Mouse (Mus musculus) neural tube, embryonic 12.5 days (tissue): ENCODE data around the gene Myo3b. TPM values are rescaled to one million over a fixed set of nuclear protein-coding genes. Genes with fewer than 3 reads are reported as not detected.
"Not testable (repeated sequence)": the region's sequence is repeated elsewhere in the genome, so short reads cannot be mapped to it uniquely, and the experiment has no call there.

Experiments
- ATAC-seq: fragments of 200-750 bp; cut with Nextera tagmentation; 2 replicates; pipeline ENCODE4 v1.8.0; 2017; ENCODE audit warnings: low read depth, mild to moderate bottlenecking, moderate TSS enrichment, moderate library complexity; ENCODE audit not compliant: low FRiP score
- H3K27ac ChIP-seq: fragments of 300-500 bp; sonication (generic); 2 replicates; pipeline ENCODE4 v1.5.1; 2016
- H3K27me3 ChIP-seq: fragments of 300-500 bp; sonication (generic); replicated peaks from 2 replicates; pipeline ENCODE4 v1.6.1; 2016; ENCODE audit warnings: mild to moderate bottlenecking
- H3K36me3 ChIP-seq: fragments of 300-500 bp; sonication (generic); 2 replicates; pipeline ENCODE4 v1.6.1; 2016; ENCODE audit warnings: mild to moderate bottlenecking
- H3K4me1 ChIP-seq: fragments of 300-500 bp; sonication (generic); 2 replicates; pipeline ENCODE4 v1.6.1; 2016
- H3K4me2 ChIP-seq: fragments of 300-500 bp; sonication (generic); replicated peaks from 2 replicates; pipeline ENCODE4 v1.6.1; 2016; ENCODE audit warnings: mild to moderate bottlenecking
- H3K4me3 ChIP-seq: fragments of 300-500 bp; sonication (generic); 2 replicates; pipeline ENCODE4 v1.5.1; 2016
- H3K9ac ChIP-seq: fragments of 300-500 bp; sonication (generic); 2 replicates; pipeline ENCODE4 v1.6.1; 2016; ENCODE audit warnings: mild to moderate bottlenecking
- H3K9me3 ChIP-seq: fragments of 300-500 bp; sonication (generic); 2 replicates; pipeline ENCODE4 v1.6.1; 2016; ENCODE audit warnings: mild to moderate bottlenecking
- WGBS: fragments of 180-500 bp; shearing (Covaris S2); methylation state at CpG from one replicate; pipeline ENCODE4 v1.1.7; 2016; 5-methylcytosine and 5-hydroxymethylcytosine counted together
- polyA plus RNA-seq: library from polyadenylated mRNA; unstranded; fragments of >200 nt; fragmentation: Nextera tagmentation; extraction: Ambion mirVana; gene quantifications from 2 replicates; pipeline ENCODE4 v1.2.1, GENCODE M21; 2016

Myo3b gene
- polyA plus RNA-seq, 1 experiment from 2014 or later: 0.04 TPM

DNA sequence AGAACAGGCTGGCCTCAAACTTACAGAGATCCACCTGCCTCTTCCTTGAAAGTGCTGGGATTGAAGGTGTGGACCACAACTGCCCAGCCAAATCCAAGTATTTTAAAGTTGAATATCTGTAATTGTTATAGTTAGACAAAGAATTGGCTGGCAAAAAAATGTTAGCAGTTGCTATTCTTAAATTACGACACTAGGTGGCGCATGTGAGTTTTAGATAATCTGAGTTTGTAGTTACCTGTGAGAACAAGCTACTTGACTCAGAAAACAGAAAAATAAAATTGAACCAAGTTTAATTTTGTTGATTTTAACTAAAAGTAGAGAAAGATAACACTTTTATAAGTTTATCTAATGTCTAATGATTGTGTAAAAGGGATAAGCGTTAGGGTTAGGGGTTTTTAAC is 187.8 kb downstream of the Myo3b start:
- Histone ChIP-seq H3K4me3 (no peak overlapping the region), H3K27me3 (no peaks in the 10 kb centered on the region), H3K36me3 (no peaks in the 10 kb centered on the region), H3K27ac (no peak overlapping the region), H3K9me3 (no peaks in the 10 kb centered on the region), H3K4me1 (no peaks in the 10 kb centered on the region), H3K9ac (no peak overlapping the region), H3K4me2 (no peak overlapping the region)
- 15% methylated on average over 3 of the region's 3 CpGs for WGBS
- no peak for ATAC-seq

DNA sequence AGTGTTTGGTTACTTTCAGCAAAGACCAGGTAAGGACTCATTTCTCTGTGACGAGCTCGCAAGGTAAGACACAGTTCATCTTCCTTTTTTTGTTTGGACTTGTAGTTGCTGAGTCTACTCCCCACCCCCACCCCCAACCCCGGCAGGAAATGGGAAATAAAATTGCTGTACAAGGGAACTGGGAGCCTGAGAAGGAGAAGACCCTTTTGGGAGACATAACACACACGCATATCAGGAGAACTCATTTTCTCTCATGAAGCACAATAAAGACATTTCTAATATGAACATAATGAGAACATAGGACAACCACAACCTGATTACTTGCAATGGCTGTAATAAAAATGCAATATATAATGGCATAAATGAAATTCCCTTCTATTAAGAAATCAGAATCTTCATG is 195.5 kb downstream of the Myo3b start:
- H3K4me1 ChIP-seq, H3K4me3 ChIP-seq, H3K27ac ChIP-seq, H3K9ac ChIP-seq, H3K4me2 ChIP-seq, H3K9me3 ChIP-seq, H3K36me3 ChIP-seq, ATAC-seq, H3K27me3 ChIP-seq: not testable (repeated sequence)
- 78% methylated on average over 4 of the region's 4 CpGs for WGBS

DNA sequence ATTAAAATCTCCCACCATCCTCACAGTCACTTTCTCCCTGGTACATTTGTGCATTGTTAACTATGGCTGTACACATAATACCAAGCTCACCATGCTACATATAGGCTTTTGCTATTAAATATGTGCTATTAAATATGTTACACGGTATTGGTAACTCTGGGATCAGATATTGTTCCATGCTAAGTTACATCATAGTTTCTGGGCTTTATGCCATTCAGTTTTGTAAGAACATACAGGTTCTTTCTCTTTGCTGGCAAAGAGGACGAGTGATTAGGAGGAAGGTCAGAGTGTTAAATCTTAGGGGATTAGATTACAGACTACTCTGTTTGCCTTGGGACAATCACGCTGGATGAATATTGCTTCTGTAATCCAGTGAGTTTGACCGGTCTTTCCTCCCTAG is 207.1 kb downstream of the Myo3b start:
- no peaks in the 10 kb centered on the region for H3K27me3 ChIP-seq
- 84% methylated on average over 4 of the region's 4 CpGs for WGBS
- no peak overlapping the region for H3K4me2 ChIP-seq
- H3K9ac ChIP-seq: no peak overlapping the region
- no peak overlapping the region for H3K27ac ChIP-seq
- no peaks in the 10 kb centered on the region for H3K9me3 ChIP-seq
- H3K4me3 ChIP-seq: no peak overlapping the region
- no peaks in the 10 kb centered on the region for H3K36me3 ChIP-seq
- no peaks in the 10 kb centered on the region for H3K4me1 ChIP-seq
- ATAC-seq: no peak

- no peak for ATAC-seq
- no peak overlapping the region for H3K27ac ChIP-seq
- 92% methylated on average over 7 of the region's 7 CpGs for WGBS
These were observed 209.7 kb downstream of the Myo3b start for GRCm38 (mm10) chr2:70248616-70249015.

GRCm38 (mm10) chr2:70249872-70250271 is 210.9 kb downstream of the Myo3b start:
- no peaks in the 10 kb centered on the region for H3K27me3 ChIP-seq
- H3K9ac ChIP-seq: no peak overlapping the region
- WGBS: 72% methylated on average over 4 of the region's 4 CpGs
- ATAC-seq: no peak
- H3K4me3 ChIP-seq: no peak overlapping the region
- no peak overlapping the region for H3K27ac ChIP-seq
- H3K9me3 ChIP-seq: no peaks in the 10 kb centered on the region
- H3K4me1 ChIP-seq: no peaks in the 10 kb centered on the region
- no peak overlapping the region for H3K4me2 ChIP-seq
- H3K36me3 ChIP-seq: no peaks in the 10 kb centered on the region

More at GRCm38 (mm10) chr2:70248616-70249015, 209.7 kb downstream of the Myo3b start:
- H3K9ac ChIP-seq: no peak overlapping the region
- no peaks in the 10 kb centered on the region for H3K36me3 ChIP-seq
- H3K4me3 ChIP-seq: no peak overlapping the region
- no peak overlapping the region for H3K4me2 ChIP-seq
- no peaks in the 10 kb centered on the region for H3K9me3 ChIP-seq
- no peaks in the 10 kb centered on the region for H3K27me3 ChIP-seq
- no peaks in the 10 kb centered on the region for H3K4me1 ChIP-seq

- no peak for ATAC-seq
- Histone ChIP-seq H3K4me1 (no peaks in the 10 kb centered on the region), H3K36me3 (no peaks in the 10 kb centered on the region), H3K9me3 (no peaks in the 10 kb centered on the region), H3K9ac (no peak overlapping the region), H3K27me3 (no peaks in the 10 kb centered on the region), H3K4me2 (no peak overlapping the region), H3K4me3 (no peak overlapping the region), H3K27ac (no peak overlapping the region)
- 92% methylated on average over 10 of the region's 10 CpGs for WGBS
These were observed 212.3 kb downstream of the Myo3b start for GRCm38 (mm10) chr2:70251256-70251655.

DNA sequence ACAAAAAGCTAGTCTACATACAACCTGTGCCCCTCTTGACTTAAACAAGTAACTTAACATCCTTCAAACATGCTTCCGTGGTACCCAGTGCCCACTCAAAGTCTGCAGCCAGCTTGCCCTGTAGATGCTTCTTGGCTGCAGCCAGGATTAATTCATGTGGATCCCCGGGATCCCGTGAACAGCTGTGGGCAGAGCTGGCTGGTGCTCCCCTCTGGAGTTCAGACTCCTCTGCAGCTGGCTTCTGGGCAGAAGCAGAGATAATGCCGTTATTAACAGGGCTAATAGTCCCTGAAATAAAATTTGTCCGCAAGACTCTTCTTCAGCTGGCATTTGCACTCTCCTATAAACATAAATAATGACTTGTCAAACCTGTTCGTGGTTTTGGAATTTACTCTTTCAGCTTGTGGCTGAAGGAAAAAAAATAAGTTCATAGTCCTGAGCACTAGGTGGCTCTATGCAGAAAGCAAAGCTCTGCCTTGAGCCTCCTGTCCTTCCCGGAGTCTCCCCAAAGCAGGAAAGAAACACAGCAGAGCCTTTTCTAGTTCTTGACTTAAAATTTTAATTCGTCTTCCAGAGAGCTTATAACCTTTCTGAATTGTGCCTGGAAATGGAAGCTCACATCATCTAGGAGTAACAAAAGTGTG is 220.6 kb downstream of the Myo3b start:
- ATAC-seq: no peak
- Histone ChIP-seq H3K9me3 (no peaks in the 10 kb centered on the region), H3K9ac (no peak overlapping the region), H3K36me3 (no peaks in the 10 kb centered on the region), H3K4me1 (peaks cover 10% of the 10 kb centered on the region), H3K27ac (no peak overlapping the region), H3K27me3 (no peaks in the 10 kb centered on the region), H3K4me2 (no peak overlapping the region), H3K4me3 (no peak overlapping the region)
- 30% methylated on average over 8 of the region's 8 CpGs for WGBS

- Histone ChIP-seq H3K4me2 (no peak overlapping the region), H3K4me3 (no peak overlapping the region), H3K4me1 (peaks cover 10% of the 10 kb centered on the region), H3K27ac (no peak overlapping the region), H3K36me3 (no peaks in the 10 kb centered on the region), H3K9me3 (no peaks in the 10 kb centered on the region), H3K27me3 (no peaks in the 10 kb centered on the region), H3K9ac (no peak overlapping the region)
- no peak for ATAC-seq
- WGBS: 61% methylated on average over 2 of the region's 2 CpGs
These were observed 221.8 kb downstream of the Myo3b start for GRCm38 (mm10) chr2:70260646-70261195.

GRCm38 (mm10) chr2:70261703-70262564 is 223.0 kb downstream of the Myo3b start:
- H3K4me3 ChIP-seq: no peak overlapping the region
- H3K27ac ChIP-seq: no peak overlapping the region
- H3K9ac ChIP-seq: no peak overlapping the region
- 78% methylated on average over 8 of the region's 8 CpGs for WGBS
- H3K4me2 ChIP-seq: 0 out of 2 replicates have a peak overlapping the region, but pooled peaks have one; percentile 9
- H3K9me3 ChIP-seq: no peaks in the 10 kb centered on the region
- H3K36me3 ChIP-seq: no peaks in the 10 kb centered on the region
- peaks cover 10% of the 10 kb centered on the region for H3K4me1 ChIP-seq
- no peak for ATAC-seq
- H3K27me3 ChIP-seq: no peaks in the 10 kb centered on the region

DNA sequence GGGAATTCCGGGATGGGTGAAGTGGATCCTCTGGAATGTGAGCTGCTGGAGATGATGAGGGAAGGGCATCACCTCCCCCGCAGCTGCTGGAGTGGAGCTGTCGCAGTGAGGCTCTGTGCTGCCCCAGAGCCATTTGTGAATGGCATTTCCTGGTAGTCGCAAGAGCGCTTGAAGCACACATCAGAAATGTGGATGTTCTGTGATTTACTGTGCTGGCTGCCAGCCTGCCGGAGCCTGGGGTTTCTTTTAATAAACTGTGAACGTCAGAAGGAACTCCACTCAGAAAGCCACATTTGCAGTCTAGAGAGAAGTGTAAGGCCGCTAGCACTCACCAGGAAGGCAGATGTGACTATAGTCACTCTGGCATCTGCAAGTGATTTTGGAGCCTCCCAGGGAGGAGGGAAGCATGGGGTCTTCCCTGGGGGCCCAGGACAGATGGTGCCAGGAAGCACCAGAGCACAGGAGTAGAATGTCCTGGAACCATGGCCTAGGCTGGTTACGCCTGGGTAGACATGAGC is 223.7 kb downstream of the Myo3b start:
- WGBS: 47% methylated on average over 9 of the region's 9 CpGs
- Histone ChIP-seq H3K4me1 (peaks cover 10% of the 10 kb centered on the region), H3K4me2 (0 out of 2 replicates have a peak overlapping the region, but pooled peaks have one; percentile 9), H3K27me3 (no peaks in the 10 kb centered on the region), H3K27ac (no peak overlapping the region), H3K9me3 (no peaks in the 10 kb centered on the region), H3K9ac (no peak overlapping the region), H3K4me3 (no peak overlapping the region), H3K36me3 (no peaks in the 10 kb centered on the region)
- no peak for ATAC-seq

- WGBS: 21% methylated on average over 13 of the region's 13 CpGs
- no peak overlapping the region for H3K27ac ChIP-seq
- H3K4me1 ChIP-seq: no peaks in the 10 kb centered on the region
- H3K36me3 ChIP-seq: no peaks in the 10 kb centered on the region
- H3K9ac ChIP-seq: no peak overlapping the region
- H3K4me3 ChIP-seq: no peak overlapping the region
- H3K4me2 ChIP-seq: no peak overlapping the region
- ATAC-seq: no peak
- H3K9me3 ChIP-seq: no peaks in the 10 kb centered on the region
- no peaks in the 10 kb centered on the region for H3K27me3 ChIP-seq
These were observed 239.7 kb downstream of the Myo3b start for GRCm38 (mm10) chr2:70278425-70279277.

DNA sequence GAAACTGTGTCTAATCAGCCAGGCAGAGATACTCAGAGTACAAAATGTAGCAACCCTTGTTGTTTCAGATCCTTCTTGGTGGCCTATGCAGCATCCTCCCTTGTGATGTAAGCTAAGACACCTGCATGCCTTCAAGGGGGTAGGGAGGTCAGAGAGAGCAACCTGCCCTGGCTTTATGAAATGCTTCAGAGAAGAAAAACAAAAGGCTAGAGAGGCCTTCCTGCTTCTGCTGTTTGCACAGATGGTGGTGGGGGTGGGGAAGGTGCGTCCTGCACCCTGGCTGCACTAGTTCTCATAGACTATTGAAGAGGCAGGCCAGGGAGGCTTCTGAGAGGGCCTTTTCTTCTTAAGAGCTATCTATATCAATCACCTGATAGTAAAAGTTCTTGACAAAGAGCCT is 245.2 kb downstream of the Myo3b start:
- ATAC-seq: no peak

More for the DNA sequence above, 245.2 kb downstream of the Myo3b start:
- H3K4me1 ChIP-seq: no peaks in the 10 kb centered on the region
- no peak overlapping the region for H3K9ac ChIP-seq
- no peak overlapping the region for H3K4me2 ChIP-seq
- 35% methylated on average over 1 of the region's 1 CpGs for WGBS
- no peaks in the 10 kb centered on the region for H3K27me3 ChIP-seq
- H3K27ac ChIP-seq: no peak overlapping the region
- no peak overlapping the region for H3K4me3 ChIP-seq
- H3K36me3 ChIP-seq: no peaks in the 10 kb centered on the region
- H3K9me3 ChIP-seq: no peaks in the 10 kb centered on the region
